Mouse (Mus musculus): Measurements from ENCODE around the gene Vwde. TPM values are rescaled to one million over a fixed set of nuclear protein-coding genes. Genes with fewer than 3 reads are reported as not detected.

Vwde gene
- total RNA-seq (2014; rRNA removed): 0.09 and 0.38 TPM in 2 replicates
- polyA plus RNA-seq (2015; fragmentation: Nextera tagmentation; extraction: Ambion mirVana): 0.06 and 0.23 TPM in 2 replicates

DNA sequence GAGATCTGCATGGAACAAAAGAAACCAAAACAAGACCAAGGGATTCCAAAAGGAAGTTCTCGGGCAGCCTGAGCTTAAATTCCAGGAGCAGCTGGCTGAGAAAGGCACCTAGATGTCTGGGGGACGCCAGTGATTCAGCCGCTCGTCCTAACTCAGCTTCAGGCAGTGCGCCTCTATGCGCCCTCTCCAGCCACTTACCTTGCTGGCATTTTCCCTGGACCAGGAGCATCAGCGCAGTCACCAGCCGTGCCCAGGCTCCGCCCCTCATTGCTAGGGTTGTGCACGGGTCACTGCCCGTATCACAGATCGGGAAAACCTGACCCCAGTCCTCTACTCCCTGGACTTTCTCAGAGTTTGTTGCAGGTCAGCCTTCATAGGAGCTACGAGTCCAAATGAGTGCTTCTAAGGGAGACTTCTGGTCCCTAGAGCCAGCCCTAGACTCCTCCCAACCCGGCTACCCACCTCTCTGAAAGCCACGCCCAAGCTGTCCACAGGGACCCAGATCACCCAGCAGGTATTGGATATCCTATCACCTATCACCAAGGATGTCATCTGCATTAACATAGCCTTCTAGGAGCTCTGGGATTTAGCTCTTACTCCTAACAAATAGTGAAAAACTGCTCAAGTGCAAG is at the start of gene Vwde:
Vwde (minus strand) TSS at position 370 of the 632 bp plus-strand sequence.
- Histone ChIP-seq H3K9me3 (ENCODE audit: low read length) (no peaks in the 10 kb centered on the region), H3K4me2 (ENCODE audit: low read depth, low read length, poor library complexity, severe bottlenecking) (peak within 1 kb of the TSS; percentile 51), H3K4me3 (ENCODE audit: low read depth, low read length) (peak within 1 kb of the TSS; percentile 27), H3K27ac (ENCODE audit: low read depth, low read length) (no peak within 1 kb of the TSS), H3K4me1 (ENCODE audit: insufficient read depth, low read length) (no peaks in the 10 kb centered on the region), H3K9ac (replicated peaks; ENCODE audit: low read length, poor library complexity, severe bottlenecking) (no peak within 1 kb of the TSS), H3K27me3 (ENCODE audit: insufficient read depth, low read length) (no peaks in the 10 kb centered on the region), H3K36me3 (ENCODE audit: insufficient read depth, low read length) (no peaks in the 10 kb centered on the region)
- no peak for TF ChIP-seq CTCF (IDR thresholded peaks at IDR 0.05)
- peak; percentile 49; the same call in 1 of the 2 replicates for ATAC-seq (ENCODE audit: low FRiP score)
- DNase-seq (ENCODE audit: low spot score): no peak
- 26% methylated on average over 15 of the region's 15 CpGs for WGBS

DNA sequence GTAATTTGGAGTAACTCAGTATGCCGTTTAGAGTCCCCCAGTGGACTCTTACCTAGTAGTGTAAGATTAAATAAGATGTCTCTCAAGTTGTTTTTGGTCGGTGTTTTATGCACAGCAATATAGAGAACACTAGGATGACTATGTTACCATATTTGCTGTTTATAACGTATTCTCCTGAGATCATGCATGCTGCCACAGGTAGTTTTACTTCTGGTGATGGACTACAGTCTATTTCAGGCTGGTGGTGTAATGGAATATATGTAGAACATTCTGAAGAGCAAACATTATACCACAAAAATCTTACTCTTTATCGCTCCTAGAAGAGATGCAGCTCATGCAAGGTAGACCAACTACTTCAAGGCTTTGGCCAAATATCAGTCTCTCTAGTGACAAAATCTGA is 30.6 kb upstream of the Vwde start:
- Histone ChIP-seq H3K27ac (ENCODE audit: low read depth, low read length) (no peak overlapping the region), H3K4me2 (ENCODE audit: low read depth, low read length, poor library complexity, severe bottlenecking) (no peak overlapping the region), H3K4me3 (ENCODE audit: low read depth, low read length) (no peak overlapping the region), H3K4me1 (ENCODE audit: insufficient read depth, low read length) (no peaks in the 10 kb centered on the region), H3K9ac (replicated peaks; ENCODE audit: low read length, poor library complexity, severe bottlenecking) (no peak overlapping the region), H3K27me3 (ENCODE audit: insufficient read depth, low read length) (no peaks in the 10 kb centered on the region), H3K9me3 (ENCODE audit: low read length) (no peaks in the 10 kb centered on the region), H3K36me3 (ENCODE audit: insufficient read depth, low read length) (no peaks in the 10 kb centered on the region)
- no peak for TF ChIP-seq CTCF (IDR thresholded peaks at IDR 0.05)
- 91% methylated on average over 4 of the region's 4 CpGs for WGBS
- ATAC-seq (ENCODE audit: low FRiP score) (no peak), DNase-seq (ENCODE audit: low spot score) (no peak)

GRCm38 (mm10) chr6:13248317-13248969 is 23.7 kb upstream of the Vwde start:
- WGBS: 66% methylated on average over 4 of the region's 4 CpGs
- Histone ChIP-seq H3K36me3 (ENCODE audit: insufficient read depth, low read length) (no peaks in the 10 kb centered on the region), H3K9me3 (ENCODE audit: low read length) (no peaks in the 10 kb centered on the region), H3K9ac (replicated peaks; ENCODE audit: low read length, poor library complexity, severe bottlenecking) (no peak overlapping the region), H3K27me3 (ENCODE audit: insufficient read depth, low read length) (no peaks in the 10 kb centered on the region), H3K4me1 (ENCODE audit: insufficient read depth, low read length) (no peaks in the 10 kb centered on the region), H3K27ac (ENCODE audit: low read depth, low read length) (no peak overlapping the region), H3K4me3 (ENCODE audit: low read depth, low read length) (no peak overlapping the region), H3K4me2 (ENCODE audit: low read depth, low read length, poor library complexity, severe bottlenecking) (no peak overlapping the region)
- ATAC-seq (ENCODE audit: low FRiP score) (no peak), DNase-seq (ENCODE audit: low spot score) (peak; percentile 31)
- TF ChIP-seq CTCF (IDR thresholded peaks at IDR 0.05): peak; percentile 73

- TF ChIP-seq CTCF (IDR thresholded peaks at IDR 0.05): no peak
- Histone ChIP-seq H3K4me2 (ENCODE audit: low read depth, low read length, poor library complexity, severe bottlenecking) (no peak overlapping the region), H3K27me3 (ENCODE audit: insufficient read depth, low read length) (no peaks in the 10 kb centered on the region), H3K36me3 (ENCODE audit: insufficient read depth, low read length) (no peaks in the 10 kb centered on the region), H3K4me3 (ENCODE audit: low read depth, low read length) (no peak overlapping the region), H3K4me1 (ENCODE audit: insufficient read depth, low read length) (no peaks in the 10 kb centered on the region), H3K9ac (replicated peaks; ENCODE audit: low read length, poor library complexity, severe bottlenecking) (no peak overlapping the region), H3K9me3 (ENCODE audit: low read length) (no peaks in the 10 kb centered on the region), H3K27ac (ENCODE audit: low read depth, low read length) (no peak overlapping the region)
- DNase-seq (ENCODE audit: low spot score) (no peak), ATAC-seq (ENCODE audit: low FRiP score) (no peak)
- WGBS: 32% methylated on average over 6 of the region's 6 CpGs
Observed at GRCm38 (mm10) chr6:13206157-13206556, 18.6 kb downstream of the Vwde start.

DNA sequence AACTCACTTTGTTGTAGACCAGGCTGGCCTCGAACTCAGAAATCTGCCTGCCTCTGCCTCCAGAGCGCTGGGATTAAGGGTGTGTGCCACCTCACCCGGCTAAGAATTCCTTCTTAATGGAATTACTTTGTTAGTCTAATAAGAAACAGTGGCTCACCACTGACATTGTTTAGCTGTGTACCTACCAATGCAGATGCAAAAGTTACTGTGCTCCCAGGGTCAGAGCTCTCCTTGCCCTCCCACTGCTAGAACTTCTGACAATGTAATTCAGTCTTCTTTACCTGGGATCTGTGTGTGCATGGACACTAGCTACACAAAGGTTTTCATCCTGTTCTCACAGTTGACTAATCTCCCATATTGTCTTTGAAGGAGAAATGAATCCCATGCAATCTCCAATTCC is 27.3 kb downstream of the Vwde start:
- no peak overlapping the region for H3K4me3 ChIP-seq (ENCODE audit: low read depth, low read length)
- H3K9ac ChIP-seq (replicated peaks; ENCODE audit: low read length, poor library complexity, severe bottlenecking): no peak overlapping the region
- H3K9me3 ChIP-seq (ENCODE audit: low read length): no peaks in the 10 kb centered on the region
- TF ChIP-seq CTCF (IDR thresholded peaks at IDR 0.05): no peak
- no peaks in the 10 kb centered on the region for H3K4me1 ChIP-seq (ENCODE audit: insufficient read depth, low read length)
- 87% methylated on average over 3 of the region's 3 CpGs for WGBS
- H3K4me2 ChIP-seq (ENCODE audit: low read depth, low read length, poor library complexity, severe bottlenecking): no peak overlapping the region
- no peaks in the 10 kb centered on the region for H3K27me3 ChIP-seq (ENCODE audit: insufficient read depth, low read length)
- DNase-seq (ENCODE audit: low spot score) (no peak), ATAC-seq (ENCODE audit: low FRiP score) (no peak)
- no peak overlapping the region for H3K27ac ChIP-seq (ENCODE audit: low read depth, low read length)
- no peaks in the 10 kb centered on the region for H3K36me3 ChIP-seq (ENCODE audit: insufficient read depth, low read length)

GRCm38 (mm10) chr6:13186836-13187235 is 37.9 kb downstream of the Vwde start:
- no peak for TF ChIP-seq CTCF (IDR thresholded peaks at IDR 0.05)
- Histone ChIP-seq H3K4me3 (ENCODE audit: low read depth, low read length) (no peak overlapping the region), H3K27me3 (ENCODE audit: insufficient read depth, low read length) (no peaks in the 10 kb centered on the region), H3K9ac (replicated peaks; ENCODE audit: low read length, poor library complexity, severe bottlenecking) (no peak overlapping the region), H3K9me3 (ENCODE audit: low read length) (no peaks in the 10 kb centered on the region), H3K4me2 (ENCODE audit: low read depth, low read length, poor library complexity, severe bottlenecking) (no peak overlapping the region), H3K36me3 (ENCODE audit: insufficient read depth, low read length) (no peaks in the 10 kb centered on the region), H3K4me1 (ENCODE audit: insufficient read depth, low read length) (no peaks in the 10 kb centered on the region), H3K27ac (ENCODE audit: low read depth, low read length) (no peak overlapping the region)
- DNase-seq (ENCODE audit: low spot score): peak; percentile 25
- 89% methylated on average over 11 of the region's 11 CpGs for WGBS
- ATAC-seq (ENCODE audit: low FRiP score): peak; percentile 38; the same call in 1 of the 2 replicates
